Mouse (Mus musculus) right cerebral cortex, postnatal 25 days (tissue): ENCODE data around the gene Rimbp2.
A peak's percentile ranks its signal among the peaks of the same experiment; 100 is the strongest.

Experiments used
- DNase-seq: peaks from one replicate; pipeline ENCODE4 v3.0.0; 2022

Gene Rimbp2

GRCm38 (mm10) chr5:128925073-128925472 lies 28.2 kb downstream of the Rimbp2 start:
- no peak for DNase-seq

- DNase-seq = no peak
Measured at GRCm38 (mm10) chr5:128920112-128920511, 33.2 kb downstream of the Rimbp2 start.

DNA sequence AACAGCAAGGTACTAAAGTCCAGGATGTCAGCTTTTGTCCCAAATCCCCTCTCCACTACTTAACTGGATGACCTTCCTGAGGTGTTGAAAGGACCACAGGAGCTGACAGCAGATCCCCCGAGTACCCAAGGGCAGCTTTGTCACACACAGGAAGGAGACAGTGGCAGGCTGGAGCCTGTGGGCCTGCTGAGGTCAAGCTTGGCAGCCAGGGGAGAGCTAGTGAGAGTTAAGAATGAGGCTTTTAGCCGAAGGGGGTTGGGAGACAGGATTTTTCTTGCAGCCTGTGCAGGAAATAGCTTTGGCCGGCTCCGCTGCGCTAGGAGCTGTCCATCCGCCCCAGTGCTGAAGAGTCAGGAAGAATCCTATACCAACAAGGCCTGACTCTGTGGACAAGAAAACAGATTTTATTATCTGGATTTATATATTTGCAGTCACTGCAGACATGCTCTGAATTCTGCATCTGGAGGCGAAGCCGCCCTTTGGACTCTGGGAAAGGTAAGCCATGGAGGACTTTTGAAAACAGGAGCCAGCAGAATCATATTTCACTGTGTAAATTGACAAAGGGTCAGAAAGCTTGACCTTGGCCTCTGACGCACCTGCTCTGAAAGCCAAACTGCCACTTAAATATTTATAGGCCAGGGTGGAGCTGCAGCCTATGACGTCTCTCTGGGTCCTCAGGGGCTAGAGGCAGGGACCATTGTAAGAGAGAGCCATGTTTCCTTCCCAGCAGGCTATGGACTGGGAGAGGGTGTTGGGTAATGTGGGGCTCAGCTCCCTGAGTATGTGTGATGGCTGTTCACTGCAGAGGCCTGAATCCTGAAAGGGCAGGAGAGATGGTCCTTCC lies 35.9 kb downstream of the Rimbp2 start:
- DNase-seq = no peak

DNA sequence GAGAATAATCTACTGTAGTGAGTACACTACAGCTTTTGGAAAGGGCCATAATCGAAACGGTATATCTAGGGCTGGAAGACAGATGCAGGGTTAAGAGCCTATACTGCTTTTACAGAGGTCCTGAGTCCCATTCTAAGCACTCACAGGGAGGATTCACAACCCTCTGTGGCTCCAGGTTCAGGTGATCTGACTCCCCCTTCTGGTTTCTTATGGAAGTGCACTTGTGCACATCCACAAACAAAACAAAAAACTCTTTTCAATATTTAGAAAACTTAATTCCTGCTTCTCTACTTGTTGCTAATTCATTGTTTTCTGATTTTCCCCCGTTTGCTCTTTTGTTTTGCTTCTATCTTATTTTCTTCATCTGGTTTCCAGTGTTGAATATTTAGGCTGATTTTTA lies 39.5 kb downstream of the Rimbp2 start:
- no peak for DNase-seq

- DNase-seq = no peak
Measured at GRCm38 (mm10) chr5:128912374-128912773, 40.9 kb downstream of the Rimbp2 start.

- DNase-seq = peak; percentile 40
Measured at GRCm38 (mm10) chr5:128911593-128911992, 41.7 kb downstream of the Rimbp2 start.

DNA sequence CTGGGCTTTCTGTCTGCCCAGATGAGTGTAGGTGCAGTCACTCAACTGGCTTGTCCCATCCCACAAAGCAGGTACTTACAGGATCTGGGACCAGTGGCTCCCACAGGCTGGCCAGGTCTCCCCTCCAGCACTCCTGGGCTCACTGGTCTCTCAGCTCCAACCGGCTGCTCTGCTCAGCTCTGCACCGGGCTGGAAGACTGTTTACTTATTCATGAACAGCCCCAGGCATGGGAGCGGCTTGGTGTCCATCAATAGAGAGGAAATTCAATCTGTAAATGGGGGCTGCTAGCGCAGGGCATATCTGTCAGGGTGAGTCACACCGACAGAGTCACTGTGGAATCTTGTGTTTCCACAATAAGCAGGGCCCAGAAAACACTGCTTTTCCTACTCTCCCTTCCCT lies 49.2 kb downstream of the Rimbp2 start:
- DNase-seq = no peak

DNA sequence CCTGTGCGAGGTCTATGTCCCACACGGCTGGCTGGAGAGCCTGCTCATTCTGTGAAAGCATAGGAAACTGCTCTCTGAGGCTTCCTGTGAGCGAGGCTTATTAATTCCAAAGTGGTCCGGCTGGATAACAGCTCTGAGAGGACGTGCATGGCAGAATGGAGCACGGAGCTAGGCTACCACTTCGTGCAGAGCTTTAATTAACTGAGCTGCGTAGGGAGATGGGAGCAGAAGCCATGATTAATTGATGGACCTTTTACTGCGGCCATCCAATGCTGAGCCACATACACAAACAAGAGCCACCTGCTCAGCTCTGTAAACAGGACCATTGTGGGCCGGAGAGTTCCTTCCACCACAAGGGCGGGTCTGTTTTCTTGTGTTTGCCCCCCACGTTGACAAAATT lies 50.2 kb downstream of the Rimbp2 start:
- no peak for DNase-seq

DNA sequence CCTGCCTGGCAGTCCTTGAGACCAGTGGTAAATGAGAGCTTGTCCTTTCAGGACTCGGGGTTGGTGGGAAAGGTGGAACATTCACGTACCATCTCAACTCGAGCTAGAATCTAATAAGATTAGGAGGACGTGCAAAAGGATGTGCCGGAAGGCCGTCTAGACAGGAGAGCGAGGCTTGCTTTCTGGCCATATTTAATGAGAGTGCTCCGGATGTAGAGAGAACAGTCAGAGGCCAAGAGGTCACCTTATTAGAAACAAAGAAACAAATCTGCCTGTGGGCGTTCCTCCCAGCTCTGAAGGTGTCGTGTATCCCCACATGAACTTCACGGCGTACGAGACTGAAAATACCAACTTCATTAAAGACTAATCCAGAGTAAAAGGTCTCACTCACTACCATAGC lies 53.3 kb downstream of the Rimbp2 start:
- DNase-seq = no peak

DNA sequence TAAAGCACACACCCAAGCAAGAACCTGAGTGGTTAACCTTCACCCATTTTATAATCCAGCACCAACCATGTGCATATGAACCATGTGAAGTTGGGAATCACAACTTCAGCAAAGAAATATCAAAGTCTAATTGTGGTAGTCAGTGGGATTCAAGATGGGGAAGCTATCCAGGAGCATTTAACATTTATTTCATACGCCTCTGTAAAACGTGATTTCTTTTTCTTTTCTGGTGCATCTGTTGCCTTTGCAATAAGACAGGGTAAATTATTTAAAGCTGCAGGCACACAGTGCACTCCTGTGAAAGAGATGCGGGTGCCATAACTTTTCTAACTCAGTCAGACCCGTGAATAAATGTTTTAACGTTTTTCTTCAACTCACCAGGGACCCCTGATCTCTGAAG lies 58.4 kb downstream of the Rimbp2 start:
- no peak for DNase-seq

GRCm38 (mm10) chr5:128887546-128887945 lies 65.7 kb downstream of the Rimbp2 start:
- no peak for DNase-seq

GRCm38 (mm10) chr5:128884320-128884719 lies 69.0 kb downstream of the Rimbp2 start:
- DNase-seq = no peak

DNA sequence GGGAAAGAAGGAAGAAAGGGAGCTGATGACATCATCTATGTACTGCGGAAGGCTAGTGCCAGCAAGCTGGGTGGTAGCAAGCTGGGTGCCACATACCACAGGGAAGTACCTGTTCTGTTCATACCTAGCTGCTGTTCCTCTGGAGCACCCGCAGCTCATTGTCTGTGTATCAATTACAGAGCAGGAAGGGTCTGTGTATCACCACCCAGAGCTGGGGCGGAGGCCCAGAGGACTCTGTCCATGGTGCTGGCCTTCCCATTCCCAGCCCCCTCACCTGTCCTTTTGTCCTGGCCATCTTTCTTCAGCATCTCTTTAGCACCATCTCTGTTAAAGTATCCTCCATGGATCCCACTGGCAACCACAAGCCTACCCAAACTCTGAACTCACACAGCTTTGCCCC lies 74.2 kb downstream of the Rimbp2 start:
- no peak for DNase-seq

DNA sequence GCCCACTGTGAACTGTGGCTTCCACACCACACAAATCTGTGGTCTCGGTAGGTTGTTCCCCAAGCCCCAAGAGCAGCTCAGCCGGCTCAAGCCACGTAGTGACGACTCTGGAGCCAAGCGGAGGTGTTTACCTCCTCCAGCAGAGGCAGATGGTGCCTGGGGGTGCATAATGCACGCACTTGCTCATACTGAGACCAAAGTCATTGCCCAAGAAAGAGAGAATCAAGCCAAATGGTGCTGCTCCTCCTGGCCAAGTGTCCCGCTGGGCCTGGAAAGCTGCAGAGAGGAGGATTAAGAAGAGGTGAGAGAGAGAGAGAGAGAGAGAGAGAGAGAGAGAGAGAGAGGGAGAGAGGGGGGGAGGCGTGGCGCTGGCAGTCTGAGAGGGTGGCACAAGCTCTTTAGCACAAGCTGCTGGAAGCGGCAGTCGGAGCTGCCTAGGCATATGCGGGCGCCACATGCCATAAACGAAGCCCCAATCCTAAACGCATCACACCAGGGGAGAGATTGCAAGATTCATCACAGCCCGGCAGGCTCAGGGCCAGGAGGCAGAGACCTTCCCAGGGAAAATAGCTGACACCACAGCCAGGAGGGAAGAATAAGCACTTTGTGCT lies 75.8 kb downstream of the Rimbp2 start:
- peak; percentile 65 for DNase-seq

GRCm38 (mm10) chr5:128871706-128872105 lies 81.6 kb downstream of the Rimbp2 start:
- no peak for DNase-seq

DNA sequence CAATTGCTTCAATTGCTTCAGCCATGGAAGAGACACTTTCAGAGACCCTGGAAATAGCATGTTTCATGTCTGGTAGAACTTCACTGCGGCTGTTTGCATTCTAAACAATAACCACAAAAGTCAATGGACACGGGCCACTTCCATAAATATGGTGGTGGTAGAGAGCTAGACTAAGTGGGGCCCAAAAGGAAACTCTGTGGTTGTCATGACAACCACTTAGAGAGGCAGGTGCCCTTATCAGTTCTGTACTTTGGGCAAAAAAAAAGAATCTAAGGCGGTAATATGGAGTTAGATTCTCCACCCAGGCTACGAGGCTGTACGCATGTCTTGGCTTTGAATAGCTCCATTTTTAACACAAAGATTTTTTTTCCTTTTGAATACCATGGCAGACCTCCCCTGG lies 86.5 kb downstream of the Rimbp2 start:
- DNase-seq = no peak

- no peak for DNase-seq
Measured at GRCm38 (mm10) chr5:128866291-128866690, 87.0 kb downstream of the Rimbp2 start.

GRCm38 (mm10) chr5:128863497-128863896 lies 89.8 kb downstream of the Rimbp2 start:
- DNase-seq = peak; percentile 44

- DNase-seq = no peak
Measured at GRCm38 (mm10) chr5:128860907-128861306, 92.4 kb downstream of the Rimbp2 start.

GRCm38 (mm10) chr5:128852791-128853190 lies 100.5 kb downstream of the Rimbp2 start:
- DNase-seq = no peak

GRCm38 (mm10) chr5:128847806-128848205 lies 105.5 kb downstream of the Rimbp2 start:
- DNase-seq = no peak

GRCm38 (mm10) chr5:128846433-128847040 lies 106.7 kb downstream of the Rimbp2 start:
- peak; percentile 72 for DNase-seq

- peak; percentile 59 for DNase-seq
Measured at GRCm38 (mm10) chr5:128845033-128845432, 108.3 kb downstream of the Rimbp2 start.

DNA sequence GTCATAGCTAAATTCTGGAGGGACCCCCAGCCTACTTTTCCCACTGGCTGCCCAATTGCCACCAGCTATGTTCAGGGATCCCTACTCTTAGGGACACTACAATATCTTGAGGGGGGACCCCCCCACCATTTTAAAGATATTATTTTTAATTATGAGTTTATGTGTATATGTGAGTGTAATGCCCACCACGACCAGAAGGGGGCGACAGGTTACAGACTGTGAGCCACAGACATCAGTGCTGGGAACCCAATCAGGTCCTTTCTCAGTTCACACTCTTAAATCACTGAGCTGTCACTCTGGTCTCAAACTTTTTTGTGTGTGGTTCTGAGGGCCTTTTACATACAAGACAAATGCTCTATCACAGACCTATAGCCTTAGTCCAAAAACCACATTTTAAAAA lies 109.3 kb downstream of the Rimbp2 start:
- DNase-seq = no peak
